In the genomic region with DNA sequence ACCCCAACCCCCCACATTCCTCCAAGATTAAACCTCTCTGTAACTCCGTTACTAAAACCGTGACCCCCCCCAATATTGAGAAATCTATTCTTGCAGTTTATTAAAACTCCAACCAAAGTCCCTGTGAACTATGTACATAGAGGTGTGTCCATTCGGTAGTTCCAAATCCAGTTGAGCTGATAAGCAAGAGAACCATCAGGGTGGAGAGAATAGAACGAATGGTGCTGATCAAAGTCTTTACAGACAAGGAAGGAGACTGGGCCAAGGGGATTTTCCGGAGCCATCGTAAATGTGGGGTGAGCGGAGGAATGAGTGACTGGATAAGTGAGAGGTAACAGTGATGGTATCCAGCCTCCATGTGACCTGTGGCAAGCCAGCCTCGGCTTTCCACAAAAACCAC, we compare ENCODE assay signal across 19 mouse cellular contexts.
"Had no signal": no experiment of that assay in that cellular context is flagged by ENCODE, and none has a peak within 500 bp of the region (broad histone marks: within the 10 kb centered on the region; RNA-seq: fewer than 3 reads in every experiment).

No protein-coding gene starts in this region.

- H3K9me3 ChIP-seq: limb, embryonic 12.5 days; liver, embryonic 13.5 days; lung, embryonic 15.5 days; neural tube, embryonic 13.5 days; stomach, embryonic 15.5 days had no signal

- H3K36me3 ChIP-seq: limb, embryonic 12.5 days; liver, embryonic 13.5 days; lung, embryonic 15.5 days; neural tube, embryonic 13.5 days; stomach, embryonic 15.5 days had no signal

- ATAC-seq: liver, postnatal 0 days; midbrain, embryonic 16.5 days had no signal

- H3K4me2 ChIP-seq: limb, embryonic 12.5 days; liver, embryonic 13.5 days; lung, embryonic 15.5 days; midbrain, embryonic 11.5 days; neural tube, embryonic 13.5 days; stomach, embryonic 15.5 days had no signal

- H3K4me1 ChIP-seq: liver, embryonic 13.5 days; megakaryocyte, embryonic 14.5 days; stomach, embryonic 15.5 days had no signal

- H3K27ac ChIP-seq: kidney, postnatal 0 days; layer of hippocampus, adult 2 months; limb, embryonic 12.5 days; liver, embryonic 13.5 days; lung, embryonic 15.5 days; macrophage; neural tube, embryonic 13.5 days; stomach, embryonic 15.5 days had no signal

- H3K27me3 ChIP-seq: limb, embryonic 12.5 days; liver, embryonic 13.5 days; lung, embryonic 15.5 days; neural tube, embryonic 13.5 days; stomach, embryonic 15.5 days had no signal

- DNase-seq: kidney, postnatal 36 days; liver; liver, embryonic 13.5 days; liver, postnatal 0 days; lung, postnatal 14 days; retina, postnatal 1 day; right cerebral cortex, postnatal 4 days; thymus, adult 2 months; thymus, postnatal 36 days had no signal

- H3K9ac ChIP-seq: limb, embryonic 12.5 days; liver, embryonic 13.5 days; liver, postnatal 0 days; lung, embryonic 15.5 days; neural tube, embryonic 13.5 days; stomach, embryonic 15.5 days had no signal

- H3K4me3 ChIP-seq: layer of hippocampus, adult 2 months; limb, embryonic 12.5 days; liver, embryonic 13.5 days; lung, embryonic 15.5 days; megakaryocyte, embryonic 14.5 days; neural tube, embryonic 13.5 days; stomach, embryonic 15.5 days had no signal
